Mouse (Mus musculus) macrophage (primary cell): ENCODE data around the gene Ambra1. TPM values are rescaled to one million over a fixed set of nuclear protein-coding genes. Genes with fewer than 3 reads are reported as not detected.

ENCODE experiments used
- polyA plus RNA-seq: library from polyadenylated mRNA; stranded (reverse); fragments of 250-400 nt; gene quantifications from 3 replicates; pipeline ENCODE4 v1.2.4, GENCODE M21; 2018; ENCODE audit warnings: inconsistent platforms

Gene Ambra1
- polyA plus RNA-seq, 1 experiment from 2014 or later: 25.2 TPM

Other genes starting within 250 kb of the Ambra1 start
- gene Ckap5, start 203.4 kb upstream of the Ambra1 start, polyA plus RNA-seq: 21.7 to 29.7 TPM (median 26.2 TPM) in 3 replicates
- not detected in 3 replicates for gene F2, start 93.7 kb upstream of the Ambra1 start, polyA plus RNA-seq
- gene Zfp408, start 80.3 kb upstream of the Ambra1 start, polyA plus RNA-seq: 7.1 to 9.6 TPM (median 7.2 TPM) in 3 replicates
- 71.8 to 86.9 TPM (median 78.6 TPM) in 3 replicates for gene Arhgap1, start 80.3 kb upstream of the Ambra1 start, polyA plus RNA-seq
- 18.4 to 29.2 TPM (median 20.7 TPM) in 3 replicates for gene Atg13, start 19.6 kb upstream of the Ambra1 start, polyA plus RNA-seq
- gene Harbi1, start 19.3 kb upstream of the Ambra1 start, polyA plus RNA-seq: 2.3 to 5.9 TPM (median 4.5 TPM) in 3 replicates
- gene Chrm4, start 197.1 kb downstream of the Ambra1 start, polyA plus RNA-seq: not detected in 3 replicates
- 0.25 to 2.4 TPM (median 1.6 TPM) in 3 replicates for gene Mdk, start 202.2 kb downstream of the Ambra1 start, polyA plus RNA-seq
- 0.09 TPM in 1 of 3 replicates, not detected in the others for gene Gm9821, start 215.6 kb downstream of the Ambra1 start, polyA plus RNA-seq
- 81.8 to 163 TPM (median 99.1 TPM) in 3 replicates for gene Dgkz, start 245.7 kb downstream of the Ambra1 start, polyA plus RNA-seq